Mouse (Mus musculus) myocyte (in vitro differentiated cells): ENCODE results near the gene Bcl6. TPM values are rescaled to one million over a fixed set of nuclear protein-coding genes. Genes with fewer than 3 reads are reported as not detected.

Source experiments
- H3K27me3 ChIP-seq: one replicate; pipeline ENCODE4 v1.6.1; 2011; ENCODE audit not compliant: control insufficient read depth, insufficient read depth, insufficient read length
- H3K36me3 ChIP-seq: one replicate; pipeline ENCODE4 v1.6.1; 2011; ENCODE audit not compliant: control insufficient read depth, insufficient read depth
- H3K4me2 ChIP-seq: one replicate; pipeline ENCODE4 v1.6.1; 2011; ENCODE audit warnings: low read depth, control low read depth
- H3K4me3 ChIP-seq: one replicate; pipeline ENCODE4 v1.5.1; 2011; ENCODE audit warnings: mild to moderate bottlenecking, control low read depth, moderate library complexity
- H3K79me2 ChIP-seq: one replicate; pipeline ENCODE4 v1.6.1; 2011; ENCODE audit not compliant: control insufficient read depth, insufficient read depth
- H3ac ChIP-seq: one replicate; pipeline ENCODE4 v1.6.1; 2011; ENCODE audit not compliant: control insufficient read depth, insufficient read length
- CEBPB ChIP-seq: IDR thresholded peaks from 2 replicates; pipeline ENCODE4 v1.6.1; 2011; ENCODE audit warnings: mild to moderate bottlenecking, moderate library complexity; ENCODE audit not compliant: poor library complexity, insufficient read depth, severe bottlenecking
- E2F4 ChIP-seq: IDR thresholded peaks from one replicate; pipeline ENCODE4 v1.6.1; 2011; ENCODE audit warnings: mild to moderate bottlenecking, control low read depth, moderate library complexity; ENCODE audit not compliant: insufficient read depth
- MAX ChIP-seq: IDR thresholded peaks from one replicate; pipeline ENCODE4 v1.6.1; 2011; ENCODE audit warnings: low read depth, mild to moderate bottlenecking, control low read depth
- MYOD1 ChIP-seq, 3 experiments: IDR thresholded peaks; one replicate each; pipeline ENCODE4 v1.6.1; 2011; ENCODE audit warnings: control low read depth in 2 of 3, low read depth in 2 of 3, mild to moderate bottlenecking in 2 of 3, moderate library complexity in 1 of 3; ENCODE audit not compliant: insufficient read length in 2 of 3, control insufficient read depth in 1 of 3
- MYOG ChIP-seq, 3 experiments: IDR thresholded peaks; one replicate each; pipeline ENCODE4 v1.6.1; 2011; ENCODE audit warnings: control low read depth in 2 of 3, low read depth in 2 of 3, mild to moderate bottlenecking in 2 of 3; ENCODE audit not compliant: insufficient read length in 2 of 3, control insufficient read depth in 1 of 3, insufficient read depth in 1 of 3
- POLR2A ChIP-seq: IDR thresholded peaks from one replicate; pipeline ENCODE4 v1.6.1; 2011; ENCODE audit warnings: low read depth, mild to moderate bottlenecking, control low read depth, moderate library complexity; ENCODE audit not compliant: insufficient read length
- POLR2AphosphoS2 ChIP-seq: IDR thresholded peaks from one replicate; pipeline ENCODE4 v1.6.1; 2011; ENCODE audit warnings: low read depth, control low read depth; ENCODE audit not compliant: insufficient read length
- REST ChIP-seq: IDR thresholded peaks from one replicate; pipeline ENCODE4 v1.6.1; 2011; ENCODE audit warnings: mild to moderate bottlenecking, control low read depth, moderate library complexity; ENCODE audit not compliant: insufficient read depth, insufficient read length
- SRF ChIP-seq: IDR thresholded peaks from one replicate; pipeline ENCODE4 v1.6.1; 2011; ENCODE audit warnings: low read depth; ENCODE audit not compliant: control insufficient read depth, insufficient read length
- TCF12 ChIP-seq: IDR thresholded peaks from one replicate; pipeline ENCODE4 v1.6.1; 2011; ENCODE audit warnings: mild to moderate bottlenecking, control low read depth; ENCODE audit not compliant: poor library complexity, insufficient read depth, severe bottlenecking
- TCF3 ChIP-seq: IDR thresholded peaks from one replicate; pipeline ENCODE4 v1.6.1; 2011; ENCODE audit warnings: low read depth, control low read depth; ENCODE audit not compliant: insufficient read length
- USF1 ChIP-seq: IDR thresholded peaks from one replicate; pipeline ENCODE4 v1.6.1; 2011; ENCODE audit warnings: low read depth, mild to moderate bottlenecking, control low read depth, moderate library complexity
- polyA plus RNA-seq: library from polyadenylated mRNA; unstranded; fragments of >200 nt; fragmentation: generic; extraction: Trizol; gene quantifications from one replicate; pipeline ENCODE4 v1.2.1, GENCODE M21; 2012; ENCODE audit warnings: missing spikeins

Gene Bcl6
- polyA plus RNA-seq, 1 experiment = 28.5 TPM

DNA sequence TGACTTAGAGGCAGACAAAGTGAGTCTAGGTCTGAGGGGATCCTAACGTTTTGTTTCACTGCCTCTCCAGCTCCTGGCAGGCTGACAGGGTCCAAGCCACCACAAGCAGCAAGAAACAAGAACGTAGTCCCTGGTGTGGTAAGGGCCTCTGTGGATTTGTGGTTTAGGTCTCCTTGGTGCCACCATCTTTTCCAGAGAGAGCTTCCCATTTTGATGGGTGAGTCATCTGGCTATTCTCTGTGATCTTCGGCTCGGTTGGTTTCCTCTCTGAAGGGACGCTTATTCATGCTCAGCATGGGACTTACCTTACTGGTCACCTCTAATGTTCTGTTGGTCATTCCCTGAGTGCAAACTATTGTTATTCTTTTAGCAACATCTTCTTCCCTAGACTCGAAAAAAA lies 27.6 kb upstream of the Bcl6 start:
- no peak for TF ChIP-seq SRF
- no peak for TF ChIP-seq POLR2AphosphoS2
- TF ChIP-seq TCF12 = no peak
- no peak for TF ChIP-seq E2F4
- TF ChIP-seq MYOD1 (IDR thresholded peaks at IDR 0.05; ENCODE audit: control insufficient read depth in 1 of 3, insufficient read length in 2 of 3, low read depth in 2 of 3) = no peak
- no peak for TF ChIP-seq REST
- TF ChIP-seq MYOG (IDR thresholded peaks at IDR 0.05; ENCODE audit: control insufficient read depth in 1 of 3, insufficient read depth in 1 of 3, insufficient read length in 2 of 3, low read depth in 2 of 3) = no peak
- TF ChIP-seq CEBPB = no peak
- TF ChIP-seq POLR2A = no peak
- no peak for TF ChIP-seq USF1
- TF ChIP-seq MAX = no peak
- TF ChIP-seq TCF3 = no peak
- Histone ChIP-seq H3K36me3 (no peaks in the 10 kb centered on the region), H3K27me3 (no peaks in the 10 kb centered on the region), H3K79me2 (no peaks in the 10 kb centered on the region), H3K4me2 (no peak overlapping the region), H3ac (no peak overlapping the region), H3K4me3 (no peak overlapping the region)

- no peak for TF ChIP-seq TCF3
- no peak for TF ChIP-seq SRF
- no peak for TF ChIP-seq MYOG (IDR thresholded peaks at IDR 0.05; ENCODE audit: control insufficient read depth in 1 of 3, insufficient read depth in 1 of 3, insufficient read length in 2 of 3, low read depth in 2 of 3)
- no peak for TF ChIP-seq MAX
- no peak for TF ChIP-seq USF1
- Histone ChIP-seq H3K4me3 (no peak overlapping the region), H3K4me2 (no peak overlapping the region), H3K79me2 (no peaks in the 10 kb centered on the region), H3K27me3 (no peaks in the 10 kb centered on the region), H3K36me3 (no peaks in the 10 kb centered on the region), H3ac (no peak overlapping the region)
Observed at GRCm38 (mm10) chr16:24014378-24014777, 25.7 kb upstream of the Bcl6 start.

DNA sequence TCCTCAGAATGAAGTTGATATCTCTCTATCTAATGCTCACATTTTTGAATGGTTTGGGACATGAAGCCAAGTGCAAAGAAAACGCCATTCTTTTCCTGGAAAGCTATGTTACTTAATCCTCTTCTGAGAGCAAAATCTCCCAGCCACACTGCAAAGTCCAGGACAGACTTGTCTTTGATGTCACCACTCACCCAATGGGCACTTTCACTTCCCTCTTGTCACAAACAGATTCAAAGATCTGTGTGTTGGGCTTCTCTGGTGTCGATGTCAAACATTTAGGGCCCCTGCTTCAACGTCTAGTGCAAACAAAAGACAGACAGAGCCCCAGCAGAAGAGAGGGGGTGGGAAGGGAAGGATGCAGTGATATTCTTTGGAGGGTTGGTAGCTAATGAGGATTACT lies 23.4 kb upstream of the Bcl6 start:
- H3K4me2 ChIP-seq = no peak overlapping the region
- H3K36me3 ChIP-seq = no peaks in the 10 kb centered on the region
- TF ChIP-seq MYOG (IDR thresholded peaks at IDR 0.05; ENCODE audit: control insufficient read depth in 1 of 3, insufficient read depth in 1 of 3, insufficient read length in 2 of 3, low read depth in 2 of 3) (no peak), TCF3 (no peak), MYOD1 (IDR thresholded peaks at IDR 0.05; ENCODE audit: control insufficient read depth in 1 of 3, insufficient read length in 2 of 3, low read depth in 2 of 3) (no peak), POLR2A (no peak), TCF12 (no peak), USF1 (no peak), POLR2AphosphoS2 (no peak), CEBPB (no peak), REST (no peak), SRF (no peak), E2F4 (no peak), MAX (no peak)
- H3K4me3 ChIP-seq = no peak overlapping the region
- no peak overlapping the region for H3ac ChIP-seq
- no peaks in the 10 kb centered on the region for H3K27me3 ChIP-seq
- H3K79me2 ChIP-seq = no peaks in the 10 kb centered on the region

GRCm38 (mm10) chr16:24011306-24011705 lies 22.7 kb upstream of the Bcl6 start:
- H3K27me3 ChIP-seq = no peaks in the 10 kb centered on the region

GRCm38 (mm10) chr16:24009891-24010290 lies 21.2 kb upstream of the Bcl6 start:
- Histone ChIP-seq H3K4me3 (no peak overlapping the region), H3ac (no peak overlapping the region), H3K4me2 (no peak overlapping the region), H3K79me2 (no peaks in the 10 kb centered on the region), H3K27me3 (no peaks in the 10 kb centered on the region), H3K36me3 (no peaks in the 10 kb centered on the region)
- TF ChIP-seq REST (no peak), CEBPB (no peak), E2F4 (no peak), MYOD1 (IDR thresholded peaks at IDR 0.05; ENCODE audit: control insufficient read depth in 1 of 3, insufficient read length in 2 of 3, low read depth in 2 of 3) (no peak), SRF (no peak)

More at GRCm38 (mm10) chr16:24011306-24011705, 22.7 kb upstream of the Bcl6 start:
- Histone ChIP-seq H3K4me3 (no peak overlapping the region), H3ac (no peak overlapping the region), H3K79me2 (no peaks in the 10 kb centered on the region), H3K36me3 (no peaks in the 10 kb centered on the region), H3K4me2 (no peak overlapping the region)
- no peak for TF ChIP-seq REST
- TF ChIP-seq MYOD1 (IDR thresholded peaks at IDR 0.05; ENCODE audit: control insufficient read depth in 1 of 3, insufficient read length in 2 of 3, low read depth in 2 of 3) = no peak
- TF ChIP-seq MYOG (IDR thresholded peaks at IDR 0.05; ENCODE audit: control insufficient read depth in 1 of 3, insufficient read depth in 1 of 3, insufficient read length in 2 of 3, low read depth in 2 of 3) = no peak
- no peak for TF ChIP-seq E2F4
- no peak for TF ChIP-seq MAX
- TF ChIP-seq SRF = no peak
- TF ChIP-seq USF1 = no peak
- no peak for TF ChIP-seq POLR2A
- no peak for TF ChIP-seq POLR2AphosphoS2
